Mouse (Mus musculus): ENCODE results near the gene Trir.

The Trir gene

GRCm38 (mm10) chr8:85037366-85037680, 10.7 kb downstream of the Trir start:
- no peak for DNase-seq

- DNase-seq, result peak; percentile 79
Observed at GRCm38 (mm10) chr8:85037681-85038531, 11.3 kb downstream of the Trir start.

GRCm38 (mm10) chr8:85043619-85044018, 17.0 kb downstream of the Trir start:
- no peak for DNase-seq

- no peak for DNase-seq
Observed at GRCm38 (mm10) chr8:85057367-85057766, 30.7 kb downstream of the Trir start.

GRCm38 (mm10) chr8:85059879-85060616, 33.4 kb downstream of the Trir start, which contains the start of gene Fbxw9:
Fbxw9 (plus strand) TSS chr8:85060055.
- peak; percentile 84 for DNase-seq

- no peak for DNase-seq
Observed at GRCm38 (mm10) chr8:85062603-85063002, 36.0 kb downstream of the Trir start.

- no peak for DNase-seq
Observed at GRCm38 (mm10) chr8:85065213-85065612, 38.6 kb downstream of the Trir start.

GRCm38 (mm10) chr8:85067155-85067554, 40.5 kb downstream of the Trir start:
- DNase-seq, result no peak

- DNase-seq, result no peak
Observed at GRCm38 (mm10) chr8:85067982-85068381, 41.4 kb downstream of the Trir start, which contains the start of gene Gm5741. Gm5741 (minus strand) TSS chr8:85067982.

GRCm38 (mm10) chr8:85071041-85071440, 44.4 kb downstream of the Trir start:
- DNase-seq, result no peak

GRCm38 (mm10) chr8:85071514-85072281, 45.1 kb downstream of the Trir start, which contains the start of gene Dhps:
Dhps (plus strand) TSS chr8:85071757.
- DNase-seq, result peak; percentile 88

GRCm38 (mm10) chr8:85072364-85072929, 45.8 kb downstream of the Trir start:
- DNase-seq, result no peak

- DNase-seq, result no peak
Observed at GRCm38 (mm10) chr8:85073041-85073612, 46.5 kb downstream of the Trir start.

- DNase-seq, result no peak
Observed at GRCm38 (mm10) chr8:85074167-85074566, 47.5 kb downstream of the Trir start.

- no peak for DNase-seq
Observed at GRCm38 (mm10) chr8:85074617-85075016, 48.0 kb downstream of the Trir start.

GRCm38 (mm10) chr8:85076001-85076400, 49.4 kb downstream of the Trir start:
- no peak for DNase-seq

GRCm38 (mm10) chr8:85076993-85077392, 50.4 kb downstream of the Trir start:
- peak; percentile 76 for DNase-seq

Measured in thymus, postnatal 25 days (tissue).